Mouse (Mus musculus) forebrain, postnatal 0 days (tissue): ENCODE measurements around the gene Rps19. TPM values are rescaled to one million over a fixed set of nuclear protein-coding genes. Genes with fewer than 3 reads are reported as not detected.
"Not testable (repeated sequence)": the region's sequence is repeated elsewhere in the genome, so short reads cannot be mapped to it uniquely, and the experiment has no call there.

Source experiments
- ATAC-seq: fragments of 200-750 bp; cut with Nextera tagmentation; 2 replicates; pipeline ENCODE4 v1.8.0; 2017; ENCODE audit warnings: mild to moderate bottlenecking, moderate library complexity
- DNase-seq: peaks from one replicate; pipeline ENCODE4 v3.0.0-alpha.2; 2015
- H3K27ac ChIP-seq: fragments of 300-500 bp; sonication (generic); 2 replicates; pipeline ENCODE4 v1.5.1; 2014; ENCODE audit warnings: low read depth, mild to moderate bottlenecking, antibody characterized with exemption, low read length, moderate library complexity, mixed read lengths
- H3K27me3 ChIP-seq: fragments of 300-500 bp; sonication (generic); 2 replicates; pipeline ENCODE4 v1.6.1; 2014; ENCODE audit warnings: mild to moderate bottlenecking, low read length, mixed read lengths; ENCODE audit not compliant: insufficient read depth
- H3K36me3 ChIP-seq: fragments of 300-500 bp; sonication (generic); 2 replicates; pipeline ENCODE4 v1.6.1; 2014; ENCODE audit warnings: mild to moderate bottlenecking, moderate library complexity; ENCODE audit not compliant: insufficient read depth
- H3K4me1 ChIP-seq: fragments of 300-500 bp; sonication (generic); 2 replicates; pipeline ENCODE4 v1.6.1; 2014; ENCODE audit warnings: antibody characterized with exemption; ENCODE audit not compliant: insufficient read depth
- H3K4me2 ChIP-seq: fragments of 300-500 bp; sonication (generic); 2 replicates; pipeline ENCODE4 v1.6.1; 2014; ENCODE audit warnings: low read depth, mild to moderate bottlenecking, moderate library complexity
- H3K4me3 ChIP-seq: fragments of 300-500 bp; sonication (generic); 2 replicates; pipeline ENCODE4 v1.5.1; 2014; ENCODE audit warnings: low read depth, low read length, mixed read lengths
- H3K9ac ChIP-seq: fragments of 300-500 bp; sonication (generic); 2 replicates; pipeline ENCODE4 v1.6.1; 2014; ENCODE audit warnings: mild to moderate bottlenecking
- H3K9me3 ChIP-seq: fragments of 300-500 bp; sonication (generic); 2 replicates; pipeline ENCODE4 v1.6.1; 2016; ENCODE audit warnings: low read length
- CTCF ChIP-seq: sonication (generic); IDR thresholded peaks from 2 replicates; pipeline ENCODE4 v1.5.1; 2016; ENCODE audit warnings: antibody characterized with exemption, control low read depth, low read depth
- WGBS: fragments of 180-500 bp; shearing (Covaris S2); extraction: QIAGEN DNeasy Blood & Tissue Kit; methylation state at CpG from one replicate; pipeline ENCODE4 v1.1.7; 2014; 5-methylcytosine and 5-hydroxymethylcytosine counted together
- polyA plus RNA-seq: library from polyadenylated mRNA; unstranded; fragments of >200 nt; fragmentation: Nextera tagmentation; extraction: Ambion mirVana; gene quantifications from 2 replicates; pipeline ENCODE4 v1.2.1, GENCODE M21; 2015
- total RNA-seq: library from RNA; depleted of rRNA; stranded (reverse); fragments of >200 nt; gene quantifications from 2 replicates; pipeline ENCODE4 v1.2.3, GENCODE M21; 2014

Gene Rps19
- total and polyA plus RNA-seq, 2 experiments from 2014 or later, result 581 to 1,350 TPM

- no peak overlapping the region for H3K4me3 ChIP-seq
- WGBS, result 65% methylated on average over 4 of the region's 4 CpGs
- H3K4me1 ChIP-seq, result peaks cover 6% of the 10 kb centered on the region
- no peak for TF ChIP-seq CTCF
- H3K27ac ChIP-seq, result no peak overlapping the region
- H3K36me3 ChIP-seq, result peaks cover 56% of the 10 kb centered on the region
- ATAC-seq (no peak), DNase-seq (no peak)
- no peak overlapping the region for H3K4me2 ChIP-seq
- H3K9me3 ChIP-seq, result no peaks in the 10 kb centered on the region
- H3K9ac ChIP-seq, result peak overlapping the region; percentile 100; the same call in 1 of the 2 replicates
- no peaks in the 10 kb centered on the region for H3K27me3 ChIP-seq
These were observed 2.1 kb downstream of the Rps19 start for GRCm38 (mm10) chr7:24886308-24886633.

DNA sequence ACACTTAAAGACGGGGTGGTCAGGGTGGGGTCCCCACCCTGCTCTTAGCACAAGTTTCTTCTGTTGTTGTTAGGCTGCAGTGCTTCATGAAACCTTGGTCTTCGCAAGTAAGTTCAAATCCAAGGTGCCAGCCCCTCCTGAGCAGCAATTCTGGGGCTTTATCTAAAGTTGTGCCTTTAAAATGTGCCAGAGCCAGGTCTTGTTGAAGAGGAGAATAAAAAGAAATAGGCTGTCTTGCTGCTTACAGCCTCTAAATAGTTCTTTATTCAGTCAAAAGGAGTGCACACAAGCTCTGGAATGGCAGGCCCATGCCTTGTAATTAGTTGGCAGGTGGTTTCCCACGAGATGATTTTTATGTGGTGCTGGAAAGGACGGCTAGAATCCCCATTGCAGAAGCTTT is 2.9 kb downstream of the Rps19 start:
- TF ChIP-seq CTCF, result no peak
- peaks cover 6% of the 10 kb centered on the region for H3K4me1 ChIP-seq
- DNase-seq (no peak), ATAC-seq (no peak)
- peak overlapping the region; percentile 22; the same call in 1 of the 2 replicates for H3K9ac ChIP-seq
- no peak overlapping the region for H3K4me3 ChIP-seq
- H3K9me3 ChIP-seq, result no peaks in the 10 kb centered on the region
- no peaks in the 10 kb centered on the region for H3K27me3 ChIP-seq
- no peak overlapping the region for H3K4me2 ChIP-seq
- no peak overlapping the region for H3K27ac ChIP-seq
- 49% methylated on average over 4 of the region's 4 CpGs for WGBS
- H3K36me3 ChIP-seq, result peaks cover 56% of the 10 kb centered on the region

GRCm38 (mm10) chr7:24889431-24890220 is 5.5 kb downstream of the Rps19 start:
- DNase-seq (no peak), ATAC-seq (no peak)
- H3K27me3 ChIP-seq, result no peaks in the 10 kb centered on the region
- no peak for TF ChIP-seq CTCF
- peaks cover 6% of the 10 kb centered on the region for H3K4me1 ChIP-seq
- 77% methylated on average over 6 of the region's 6 CpGs for WGBS
- no peak overlapping the region for H3K9ac ChIP-seq
- no peak overlapping the region for H3K27ac ChIP-seq
- peaks cover 56% of the 10 kb centered on the region for H3K36me3 ChIP-seq
- no peak overlapping the region for H3K4me2 ChIP-seq
- no peak overlapping the region for H3K4me3 ChIP-seq
- no peaks in the 10 kb centered on the region for H3K9me3 ChIP-seq

DNA sequence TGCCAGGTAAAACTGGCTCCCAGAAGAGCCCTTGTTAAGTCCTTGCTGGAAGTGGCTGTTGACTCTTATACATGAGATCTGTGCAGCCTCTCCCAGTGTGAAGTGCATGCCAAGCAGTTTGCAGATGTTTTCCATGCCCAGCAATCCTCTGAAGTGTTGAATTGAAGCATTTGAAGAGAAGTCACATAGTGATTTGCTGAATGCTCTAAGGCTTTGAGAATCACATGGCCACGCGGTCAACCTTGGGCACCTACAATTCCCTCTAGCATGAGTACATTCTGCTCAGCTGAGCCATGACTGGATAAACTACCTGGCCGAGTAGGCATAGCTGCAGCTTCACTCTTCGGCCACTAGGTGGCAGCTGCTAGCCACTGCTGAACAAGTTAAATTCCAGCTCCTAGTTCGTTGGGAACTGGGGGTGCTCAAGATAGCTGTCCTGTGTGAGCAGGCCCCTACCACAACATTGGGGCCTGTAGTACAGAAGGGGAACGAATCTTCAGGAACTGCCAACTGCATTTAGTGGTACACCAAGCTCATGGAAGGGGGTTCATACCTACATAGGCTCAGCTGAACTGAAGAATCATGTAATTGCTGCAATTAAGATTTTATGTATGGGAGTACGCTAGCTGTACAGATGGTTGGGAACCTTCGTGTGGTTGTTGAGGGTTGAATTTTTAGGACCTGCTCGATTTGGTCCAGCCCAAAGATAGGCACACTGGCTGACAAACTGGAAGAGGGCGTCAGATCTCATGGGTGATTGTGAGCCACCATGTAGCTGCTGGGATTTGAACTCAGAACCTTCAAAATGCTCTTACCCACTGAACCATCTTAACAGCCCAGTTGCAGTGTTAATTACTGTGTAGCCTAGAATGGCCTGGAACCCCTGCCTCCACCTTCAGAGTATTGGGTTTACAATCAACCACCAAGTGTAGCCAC is 6.4 kb downstream of the Rps19 start:
- H3K4me2 ChIP-seq, result no peak overlapping the region
- DNase-seq (peak; percentile 91), ATAC-seq (peak; percentile 73)
- no peak overlapping the region for H3K27ac ChIP-seq
- no peaks in the 10 kb centered on the region for H3K9me3 ChIP-seq
- no peak overlapping the region for H3K9ac ChIP-seq
- peaks cover 56% of the 10 kb centered on the region for H3K36me3 ChIP-seq
- peaks cover 3% of the 10 kb centered on the region for H3K4me1 ChIP-seq
- TF ChIP-seq CTCF, result peak; percentile 99
- H3K27me3 ChIP-seq, result no peaks in the 10 kb centered on the region
- WGBS, result 27% methylated on average over 10 of the region's 10 CpGs
- no peak overlapping the region for H3K4me3 ChIP-seq

DNA sequence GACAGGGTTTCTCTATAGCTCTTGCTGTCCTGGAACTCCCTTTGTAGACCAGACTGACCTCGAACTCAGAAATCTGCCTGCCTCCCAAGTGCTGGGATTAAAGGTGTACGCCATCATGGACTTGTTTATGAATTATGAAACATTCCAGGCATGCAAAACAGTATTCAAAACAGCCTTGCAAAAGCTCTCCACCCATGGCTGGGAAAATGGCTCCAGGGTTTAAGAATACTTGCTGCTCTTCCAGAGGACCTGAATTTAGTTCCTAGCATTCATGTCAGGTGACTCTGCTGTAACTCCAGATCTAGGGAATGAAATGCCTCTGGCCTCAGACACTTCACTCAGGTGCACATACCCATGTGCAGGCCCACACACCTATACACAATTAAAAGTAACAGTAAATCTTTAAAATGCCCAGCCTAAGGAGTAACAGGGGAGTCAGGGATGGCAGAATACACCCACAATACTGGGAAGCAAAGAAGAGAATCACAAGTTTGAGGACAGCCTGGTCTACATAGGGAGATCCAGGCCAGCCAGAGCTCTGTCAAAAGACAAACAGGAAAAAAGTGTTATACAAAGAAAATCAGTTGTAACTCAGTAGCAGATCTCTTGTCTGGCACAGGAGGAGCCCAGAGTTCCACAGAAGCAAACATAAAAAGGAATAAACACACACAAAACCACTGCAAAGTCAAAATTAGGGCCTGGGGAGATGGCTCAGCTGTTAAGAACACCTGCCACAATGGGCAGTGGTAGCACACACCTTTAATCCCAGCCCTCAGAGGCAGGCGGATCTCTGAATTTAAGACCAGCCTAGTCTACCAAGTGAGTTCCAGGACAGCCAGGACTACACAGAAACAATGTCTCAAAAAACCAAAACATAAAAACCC is 7.3 kb downstream of the Rps19 start:
- DNase-seq, result no peak
- Histone ChIP-seq H3K9me3 (no peaks in the 10 kb centered on the region), H3K4me1 (no peaks in the 10 kb centered on the region), H3K27ac (no peak overlapping the region), H3K9ac (no peak overlapping the region), H3K27me3 (no peaks in the 10 kb centered on the region), H3K4me2 (no peak overlapping the region), H3K36me3 (peaks cover 47% of the 10 kb centered on the region), H3K4me3 (no peak overlapping the region)
- ATAC-seq, result no peak
- no peak for TF ChIP-seq CTCF
- WGBS, result 71% methylated on average over 3 of the region's 3 CpGs

- Histone ChIP-seq H3K27ac (no peak overlapping the region), H3K9ac (no peak overlapping the region), H3K4me2 (no peak overlapping the region), H3K4me1 (no peaks in the 10 kb centered on the region), H3K9me3 (no peaks in the 10 kb centered on the region), H3K36me3 (peaks cover 40% of the 10 kb centered on the region), H3K27me3 (no peaks in the 10 kb centered on the region), H3K4me3 (no peak overlapping the region)
- WGBS, result 75% methylated on average over 2 of the region's 2 CpGs
- ATAC-seq (no peak), DNase-seq (no peak)
- TF ChIP-seq CTCF, result no peak
These were observed 8.0 kb downstream of the Rps19 start for GRCm38 (mm10) chr7:24892125-24892583.

DNA sequence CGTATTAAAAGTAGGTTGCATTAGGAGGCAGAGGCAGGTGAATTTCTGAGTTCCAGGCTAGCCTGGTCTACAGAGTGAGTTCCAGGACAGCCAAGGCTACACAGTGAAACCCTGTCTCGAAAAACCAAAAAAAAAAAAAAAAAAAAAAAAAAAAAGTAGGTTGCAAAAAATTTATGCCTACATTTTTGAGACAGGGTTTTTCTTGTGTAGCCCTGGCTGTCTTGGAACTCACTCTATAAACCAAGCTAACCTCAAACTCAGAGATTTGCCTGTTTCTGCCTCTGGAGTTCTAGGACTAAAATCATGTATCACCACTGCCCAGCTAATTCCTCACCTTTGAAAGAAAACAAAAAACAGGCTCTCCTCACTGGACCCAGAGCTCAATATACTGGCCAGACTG is 11.6 kb downstream of the Rps19 start:
- not testable (repeated sequence) for H3K9ac ChIP-seq, H3K9me3 ChIP-seq, H3K36me3 ChIP-seq, H3K27me3 ChIP-seq, H3K27ac ChIP-seq, H3K4me1 ChIP-seq, H3K4me2 ChIP-seq, DNase-seq, ATAC-seq, H3K4me3 ChIP-seq
- 91% methylated on average over 2 of the region's 2 CpGs for WGBS
